Mouse (Mus musculus) lung, postnatal 0 days (tissue): ENCODE results near the gene Ap1b1.

Source experiments
- CTCF ChIP-seq: IDR thresholded peaks from 2 replicates; pipeline ENCODE4 v1.5.1; 2016; ENCODE audit warnings: antibody characterized with exemption, mild to moderate bottlenecking
- EP300 ChIP-seq: IDR thresholded peaks from 2 replicates; pipeline ENCODE4 v1.6.1; 2016; ENCODE audit warnings: antibody characterized with exemption, mild to moderate bottlenecking, control low read depth

DNA sequence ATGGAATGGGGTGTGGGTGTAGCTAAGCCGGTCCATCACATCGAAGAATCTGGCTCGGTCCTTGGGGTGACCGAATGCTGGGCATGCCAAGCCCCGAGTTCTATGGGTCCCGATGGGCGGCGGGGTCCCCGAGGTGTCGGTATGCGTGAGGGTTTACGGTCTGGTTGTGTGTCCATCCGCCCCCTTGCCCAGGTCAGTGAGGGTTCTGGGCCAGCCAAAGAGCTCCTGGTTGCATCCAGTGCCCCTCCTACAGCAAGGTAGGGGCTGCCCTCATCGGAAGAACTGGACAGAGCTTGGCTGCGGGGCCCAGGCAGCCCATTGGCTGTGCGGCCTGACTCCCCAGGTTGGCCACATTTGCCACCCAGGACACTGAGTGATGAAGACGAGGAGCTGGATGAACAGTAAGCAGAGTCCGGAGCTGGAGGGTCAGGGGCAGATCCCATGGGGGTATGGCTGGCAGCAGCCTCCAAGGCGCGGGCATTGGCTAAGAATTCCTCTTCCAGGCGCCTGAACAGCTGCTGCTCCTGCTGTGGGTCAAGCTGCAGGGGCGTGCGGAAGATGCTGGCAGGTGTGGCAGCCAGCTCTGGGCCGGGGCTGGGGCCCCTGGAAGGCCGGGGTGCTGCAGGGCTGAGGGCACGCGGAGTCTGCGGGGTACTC is 74.3 kb downstream of the Ap1b1 start:
- no peak for TF ChIP-seq CTCF
- TF ChIP-seq EP300, result no peak
